Mouse (Mus musculus): Measurements from ENCODE around the gene Bmpr1b. TPM values are rescaled to one million over a fixed set of nuclear protein-coding genes. Genes with fewer than 3 reads are reported as not detected.

The Bmpr1b gene
- polyA plus RNA-seq, 1 experiment from 2014 or later: 7.6 TPM

DNA sequence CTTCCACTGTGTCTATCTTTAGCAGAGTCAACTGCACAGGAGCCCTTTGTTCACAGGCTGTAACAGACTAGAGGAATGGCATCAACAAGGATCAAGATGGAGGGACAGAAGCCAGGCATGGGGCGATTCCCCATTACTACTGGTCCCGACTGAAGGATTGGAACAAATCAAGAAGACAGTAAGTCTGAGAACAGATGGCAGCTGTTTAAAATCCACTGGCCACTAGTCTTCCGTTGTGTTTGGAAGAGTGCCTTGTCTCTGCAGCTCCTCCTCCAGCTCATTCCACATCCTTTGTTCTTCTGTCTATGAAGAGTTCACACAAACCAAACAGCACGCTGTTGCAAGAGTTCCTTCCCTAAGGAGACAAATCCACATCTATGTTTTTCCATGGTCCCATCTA lies 65.6 kb downstream of the Bmpr1b start:
- TF ChIP-seq CTCF (IDR thresholded peaks at IDR 0.05; ENCODE audit: low read depth): no peak
- H3K27ac ChIP-seq: no peak overlapping the region

GRCm38 (mm10) chr3:142099151-142099550 lies 70.1 kb downstream of the Bmpr1b start:
- H3K9ac ChIP-seq (ENCODE audit: low read depth, low read length): no peak overlapping the region
- 6% methylated on average over 2 of the region's 2 CpGs for WGBS
- no peak for ATAC-seq (replicated peaks; ENCODE audit: low FRiP score, low read depth)
- H3K27me3 ChIP-seq (ENCODE audit: insufficient read depth, low read length): no peaks in the 10 kb centered on the region
- no peaks in the 10 kb centered on the region for H3K36me3 ChIP-seq (ENCODE audit: insufficient read depth, low read length)
- no peak for TF ChIP-seq CTCF (IDR thresholded peaks at IDR 0.05; ENCODE audit: low read depth)
- no peak overlapping the region for H3K27ac ChIP-seq
- DNase-seq (ENCODE audit: low spot score): no peak
- H3K4me1 ChIP-seq (replicated peaks; ENCODE audit: insufficient read depth, low read length): no peaks in the 10 kb centered on the region
- no peaks in the 10 kb centered on the region for H3K9me3 ChIP-seq (replicated peaks; ENCODE audit: low read length)
- H3K4me2 ChIP-seq (ENCODE audit: low read length): no peak overlapping the region
- no peak overlapping the region for H3K4me3 ChIP-seq (replicated peaks; ENCODE audit: low read depth, low read length)

More for the DNA sequence above, 65.6 kb downstream of the Bmpr1b start:
- H3K27me3 ChIP-seq (ENCODE audit: insufficient read depth, low read length): no peaks in the 10 kb centered on the region
- DNase-seq (ENCODE audit: low spot score) (no peak), ATAC-seq (replicated peaks; ENCODE audit: low FRiP score, low read depth) (no peak)
- no peaks in the 10 kb centered on the region for H3K4me1 ChIP-seq (replicated peaks; ENCODE audit: insufficient read depth, low read length)
- no peaks in the 10 kb centered on the region for H3K9me3 ChIP-seq (replicated peaks; ENCODE audit: low read length)
- 77% methylated on average over 4 of the region's 4 CpGs for whole genome bisulfite sequencing
- no peak overlapping the region for H3K9ac ChIP-seq (ENCODE audit: low read depth, low read length)
- no peak overlapping the region for H3K4me3 ChIP-seq (replicated peaks; ENCODE audit: low read depth, low read length)
- H3K4me2 ChIP-seq (ENCODE audit: low read length): no peak overlapping the region
- H3K36me3 ChIP-seq (ENCODE audit: insufficient read depth, low read length): no peaks in the 10 kb centered on the region

DNA sequence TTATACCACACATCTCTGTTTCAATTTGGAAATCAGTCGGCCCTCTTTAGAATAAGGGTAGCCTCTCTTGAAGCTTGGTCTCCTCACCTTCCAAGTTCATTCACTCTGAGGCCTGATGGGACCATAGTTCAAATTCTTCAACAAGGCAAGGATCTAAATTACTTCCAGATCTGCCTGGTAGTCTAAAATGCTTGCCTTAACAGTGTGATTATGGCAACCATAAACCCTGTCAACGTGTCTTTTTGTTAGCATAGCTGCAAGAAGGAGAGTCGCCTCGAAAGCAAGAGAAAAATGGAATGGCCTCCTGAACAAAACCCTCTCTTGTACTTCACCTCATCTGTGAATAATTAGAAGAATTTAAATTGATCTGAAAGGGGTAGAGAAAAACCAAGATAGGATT lies 75.2 kb downstream of the Bmpr1b start:
- TF ChIP-seq CTCF (IDR thresholded peaks at IDR 0.05; ENCODE audit: low read depth): no peak
- WGBS: 77% methylated on average over 4 of the region's 4 CpGs
- Histone ChIP-seq H3K36me3 (ENCODE audit: insufficient read depth, low read length) (no peaks in the 10 kb centered on the region), H3K27me3 (ENCODE audit: insufficient read depth, low read length) (no peaks in the 10 kb centered on the region), H3K9ac (ENCODE audit: low read depth, low read length) (no peak overlapping the region), H3K4me2 (ENCODE audit: low read length) (no peak overlapping the region), H3K4me1 (replicated peaks; ENCODE audit: insufficient read depth, low read length) (no peaks in the 10 kb centered on the region), H3K9me3 (replicated peaks; ENCODE audit: low read length) (no peaks in the 10 kb centered on the region), H3K4me3 (replicated peaks; ENCODE audit: low read depth, low read length) (no peak overlapping the region), H3K27ac (no peak overlapping the region)
- DNase-seq (ENCODE audit: low spot score): no peak
- ATAC-seq (replicated peaks; ENCODE audit: low FRiP score, low read depth): no peak

DNA sequence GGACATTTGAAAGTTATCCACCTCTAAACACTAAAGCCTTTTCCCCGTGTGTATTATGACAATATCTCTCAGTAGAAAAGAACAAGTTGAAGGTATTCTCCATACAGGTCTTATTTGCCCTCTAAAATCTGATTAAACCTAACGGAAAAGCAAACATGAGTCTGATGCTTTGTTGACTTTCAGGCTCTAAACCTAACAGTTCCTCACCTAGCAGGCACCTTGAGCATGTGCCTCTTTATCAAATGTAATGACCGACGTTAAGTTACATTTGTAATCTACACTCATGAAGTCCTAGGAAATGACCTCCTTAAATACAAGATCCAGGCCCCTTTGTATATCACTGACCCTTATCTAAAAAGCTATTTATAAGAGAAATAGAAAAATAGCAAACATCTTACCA lies 79.5 kb downstream of the Bmpr1b start:
- DNase-seq (ENCODE audit: low spot score): no peak
- ATAC-seq (replicated peaks; ENCODE audit: low FRiP score, low read depth): no peak
- no peak overlapping the region for H3K9ac ChIP-seq (ENCODE audit: low read depth, low read length)
- 93% methylated on average over 4 of the region's 4 CpGs for WGBS
- H3K4me2 ChIP-seq (ENCODE audit: low read length): no peak overlapping the region
- no peaks in the 10 kb centered on the region for H3K9me3 ChIP-seq (replicated peaks; ENCODE audit: low read length)
- no peak overlapping the region for H3K4me3 ChIP-seq (replicated peaks; ENCODE audit: low read depth, low read length)
- H3K27me3 ChIP-seq (ENCODE audit: insufficient read depth, low read length): no peaks in the 10 kb centered on the region
- no peaks in the 10 kb centered on the region for H3K36me3 ChIP-seq (ENCODE audit: insufficient read depth, low read length)
- TF ChIP-seq CTCF (IDR thresholded peaks at IDR 0.05; ENCODE audit: low read depth): no peak
- H3K4me1 ChIP-seq (replicated peaks; ENCODE audit: insufficient read depth, low read length): no peaks in the 10 kb centered on the region
- no peak overlapping the region for H3K27ac ChIP-seq

- no peaks in the 10 kb centered on the region for H3K9me3 ChIP-seq (replicated peaks; ENCODE audit: low read length)
- no peaks in the 10 kb centered on the region for H3K36me3 ChIP-seq (ENCODE audit: insufficient read depth, low read length)
- H3K4me2 ChIP-seq (ENCODE audit: low read length): no peak overlapping the region
- 51% methylated on average over 3 of the region's 3 CpGs for WGBS
- no peak overlapping the region for H3K9ac ChIP-seq (ENCODE audit: low read depth, low read length)
- TF ChIP-seq CTCF (IDR thresholded peaks at IDR 0.05; ENCODE audit: low read depth): no peak
- H3K4me3 ChIP-seq (replicated peaks; ENCODE audit: low read depth, low read length): no peak overlapping the region
- DNase-seq (ENCODE audit: low spot score) (no peak), ATAC-seq (replicated peaks; ENCODE audit: low FRiP score, low read depth) (no peak)
- H3K4me1 ChIP-seq (replicated peaks; ENCODE audit: insufficient read depth, low read length): no peaks in the 10 kb centered on the region
- H3K27me3 ChIP-seq (ENCODE audit: insufficient read depth, low read length): no peaks in the 10 kb centered on the region
- H3K27ac ChIP-seq: no peak overlapping the region
Observed at GRCm38 (mm10) chr3:142085938-142086337, 83.3 kb downstream of the Bmpr1b start.

- ATAC-seq (replicated peaks; ENCODE audit: low FRiP score, low read depth) (no peak), DNase-seq (ENCODE audit: low spot score) (no peak)
- H3K36me3 ChIP-seq (ENCODE audit: insufficient read depth, low read length): no peaks in the 10 kb centered on the region
- no peaks in the 10 kb centered on the region for H3K4me1 ChIP-seq (replicated peaks; ENCODE audit: insufficient read depth, low read length)
- no peaks in the 10 kb centered on the region for H3K9me3 ChIP-seq (replicated peaks; ENCODE audit: low read length)
- H3K4me2 ChIP-seq (ENCODE audit: low read length): no peak overlapping the region
- H3K27ac ChIP-seq: no peak overlapping the region
- no peak for TF ChIP-seq CTCF (IDR thresholded peaks at IDR 0.05; ENCODE audit: low read depth)
- H3K4me3 ChIP-seq (replicated peaks; ENCODE audit: low read depth, low read length): no peak overlapping the region
- WGBS: 12% methylated on average over 1 of the region's 1 CpGs
- no peak overlapping the region for H3K9ac ChIP-seq (ENCODE audit: low read depth, low read length)
- no peaks in the 10 kb centered on the region for H3K27me3 ChIP-seq (ENCODE audit: insufficient read depth, low read length)
Observed at GRCm38 (mm10) chr3:142084091-142084490, 85.1 kb downstream of the Bmpr1b start.

GRCm38 (mm10) chr3:142077723-142078302 lies 91.4 kb downstream of the Bmpr1b start:
- H3K9me3 ChIP-seq (replicated peaks; ENCODE audit: low read length): no peaks in the 10 kb centered on the region
- no peaks in the 10 kb centered on the region for H3K4me1 ChIP-seq (replicated peaks; ENCODE audit: insufficient read depth, low read length)
- H3K27me3 ChIP-seq (ENCODE audit: insufficient read depth, low read length): no peaks in the 10 kb centered on the region
- H3K4me2 ChIP-seq (ENCODE audit: low read length): no peak overlapping the region
- TF ChIP-seq CTCF (IDR thresholded peaks at IDR 0.05; ENCODE audit: low read depth): no peak
- no peaks in the 10 kb centered on the region for H3K36me3 ChIP-seq (ENCODE audit: insufficient read depth, low read length)
- ATAC-seq (replicated peaks; ENCODE audit: low FRiP score, low read depth) (no peak), DNase-seq (ENCODE audit: low spot score) (no peak)
- WGBS: 45% methylated on average over 3 of the region's 3 CpGs
- no peak overlapping the region for H3K9ac ChIP-seq (ENCODE audit: low read depth, low read length)
- H3K27ac ChIP-seq: no peak overlapping the region
- H3K4me3 ChIP-seq (replicated peaks; ENCODE audit: low read depth, low read length): no peak overlapping the region
